Mouse (Mus musculus): ENCODE measurements at regions not wholly inside any gene's neighbourhood (a gene's known extent, or its start where the extent isn't known, plus 50 kb on each side); places are given as distances from the start of the nearest gene placed in this dataset.
"Not testable (repeated sequence)": the region's sequence is repeated elsewhere in the genome, so short reads cannot be mapped to it uniquely, and the experiment has no call there.

DNA sequence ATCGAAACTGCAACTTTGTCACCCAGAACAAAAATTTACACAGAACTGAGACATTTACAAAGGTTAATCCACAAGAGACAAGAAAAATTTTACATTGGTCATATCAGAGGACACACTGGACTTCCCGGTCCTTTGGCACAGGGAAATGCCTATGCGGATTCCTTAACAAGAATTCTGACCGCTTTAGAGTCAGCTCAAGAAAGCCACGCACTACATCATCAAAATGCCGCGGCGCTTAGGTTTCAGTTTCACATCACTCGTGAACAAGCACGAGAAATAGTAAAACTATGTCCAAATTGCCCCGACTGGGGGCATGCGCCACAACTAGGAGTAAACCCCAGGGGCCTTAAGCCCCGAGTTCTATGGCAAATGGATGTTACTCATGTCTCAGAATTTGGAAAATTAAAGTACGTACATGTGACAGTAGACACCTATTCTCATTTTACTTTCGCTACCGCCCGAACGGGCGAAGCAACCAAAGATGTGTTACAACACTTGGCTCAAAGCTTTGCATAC, 712.5 kb upstream of the Tacstd2 start:
- TF ChIP-seq POLR2A (IDR thresholded peaks at IDR 0.05; ENCODE audit: low read depth, low read length); CTCF (IDR thresholded peaks at IDR 0.05; ENCODE audit: extremely low read depth, insufficient read depth, insufficient read length, insufficient replicate concordance): not testable (repeated sequence)
